Mouse (Mus musculus) bone marrow macrophage, adult 2 months (primary cell): ENCODE measurements around the gene Smyd4. TPM values are rescaled to one million over a fixed set of nuclear protein-coding genes. Genes with fewer than 3 reads are reported as not detected.
A peak's percentile ranks its signal among the peaks of the same experiment; 100 is the strongest.

Experiments
- H3K27ac ChIP-seq: 2 replicates; pipeline ENCODE4 v1.5.1; 2012; ENCODE audit warnings: low read depth, low read length; ENCODE audit not compliant: insufficient read depth
- H3K4me1 ChIP-seq: 2 replicates; pipeline ENCODE4 v1.6.1; 2012; ENCODE audit warnings: low read length; ENCODE audit not compliant: control insufficient read depth, insufficient read depth
- H3K4me3 ChIP-seq: 2 replicates; pipeline ENCODE4 v1.5.1; 2012; ENCODE audit warnings: mild to moderate bottlenecking, low read length, moderate library complexity; ENCODE audit not compliant: insufficient read depth
- CTCF ChIP-seq: IDR thresholded peaks from 2 replicates; pipeline ENCODE4 v1.5.1; 2012; ENCODE audit warnings: low read depth, mild to moderate bottlenecking, low read length, moderate library complexity
- POLR2A ChIP-seq: IDR thresholded peaks from 2 replicates; pipeline ENCODE4 v1.6.1; 2012; ENCODE audit warnings: mild to moderate bottlenecking, low read depth, low read length, borderline replicate concordance
- polyA plus RNA-seq: library from polyadenylated mRNA; stranded (reverse); fragments of >200 nt; gene quantifications from 2 replicates; pipeline ENCODE4 v1.2.4, GENCODE M21; 2012; ENCODE audit not compliant: missing spikeins, insufficient read depth, insufficient read length

Smyd4 gene
- polyA plus RNA-seq, 1 experiment = 4.9 TPM

- no peak for TF ChIP-seq POLR2A
- TF ChIP-seq CTCF = no peak
- H3K4me3 ChIP-seq = no peak overlapping the region
- H3K27ac ChIP-seq = no peak overlapping the region
- H3K4me1 ChIP-seq = peaks cover 14% of the 10 kb centered on the region
Observed at GRCm38 (mm10) chr11:75410591-75410990, 62.4 kb downstream of the Smyd4 start.

GRCm38 (mm10) chr11:75415096-75415495 lies 66.9 kb downstream of the Smyd4 start:
- no peak for TF ChIP-seq POLR2A
- TF ChIP-seq CTCF = no peak
- Histone ChIP-seq H3K4me1 (peaks cover 28% of the 10 kb centered on the region), H3K4me3 (no peak overlapping the region), H3K27ac (peak overlapping the region; percentile 62)

GRCm38 (mm10) chr11:75415994-75416393 lies 67.8 kb downstream of the Smyd4 start:
- Histone ChIP-seq H3K27ac (peak overlapping the region; percentile 62), H3K4me1 (peaks cover 28% of the 10 kb centered on the region), H3K4me3 (no peak overlapping the region)
- TF ChIP-seq CTCF = no peak
- TF ChIP-seq POLR2A = no peak

GRCm38 (mm10) chr11:75420037-75420436 lies 71.8 kb downstream of the Smyd4 start:
- Histone ChIP-seq H3K4me1 (peaks cover 17% of the 10 kb centered on the region), H3K4me3 (no peak overlapping the region), H3K27ac (no peak overlapping the region)
- no peak for TF ChIP-seq CTCF
- TF ChIP-seq POLR2A = no peak

GRCm38 (mm10) chr11:75420810-75421374 lies 72.7 kb downstream of the Smyd4 start:
- TF ChIP-seq POLR2A (no peak), CTCF (no peak)
- Histone ChIP-seq H3K4me1 (peaks cover 11% of the 10 kb centered on the region), H3K4me3 (no peak overlapping the region), H3K27ac (no peak overlapping the region)

GRCm38 (mm10) chr11:75421375-75422012 lies 73.3 kb downstream of the Smyd4 start:
- peaks cover 5% of the 10 kb centered on the region for H3K4me1 ChIP-seq
- H3K4me3 ChIP-seq = no peak overlapping the region
- TF ChIP-seq POLR2A (no peak), CTCF (no peak)
- no peak overlapping the region for H3K27ac ChIP-seq

GRCm38 (mm10) chr11:75422013-75422792 lies 74.0 kb downstream of the Smyd4 start, which contains the start of gene Serpinf1:
Gene Serpinf1 (minus strand): TSS chr11:75422701.
- TF ChIP-seq CTCF = no peak
- TF ChIP-seq POLR2A = no peak
- Histone ChIP-seq H3K4me3 (no peak within 1 kb of the TSS), H3K27ac (no peak within 1 kb of the TSS), H3K4me1 (no peaks in the 10 kb centered on the region)

- Histone ChIP-seq H3K4me3 (no peak overlapping the region), H3K4me1 (peaks cover under 1% of the 10 kb centered on the region; the same call in 1 of the 2 replicates), H3K27ac (no peak overlapping the region)
- no peak for TF ChIP-seq POLR2A
- TF ChIP-seq CTCF = no peak
Observed at GRCm38 (mm10) chr11:75423091-75423490, 74.9 kb downstream of the Smyd4 start.

- peaks cover 8% of the 10 kb centered on the region for H3K4me1 ChIP-seq
- TF ChIP-seq CTCF = no peak
- TF ChIP-seq POLR2A = no peak
- no peak overlapping the region for H3K4me3 ChIP-seq
- no peak overlapping the region for H3K27ac ChIP-seq
Observed at GRCm38 (mm10) chr11:75424033-75424432, 75.8 kb downstream of the Smyd4 start.

GRCm38 (mm10) chr11:75424459-75424858 lies 76.2 kb downstream of the Smyd4 start:
- TF ChIP-seq POLR2A (no peak), CTCF (no peak)
- Histone ChIP-seq H3K4me1 (peaks cover 11% of the 10 kb centered on the region), H3K27ac (no peak overlapping the region), H3K4me3 (no peak overlapping the region)
